Mouse (Mus musculus): ENCODE results near the gene Olfr676. TPM values are rescaled to one million over a fixed set of nuclear protein-coding genes. Genes with fewer than 3 reads are reported as not detected.

Olfr676 gene
- not detected in 2 replicates for polyA plus RNA-seq (2012; rRNA removed)

GRCm38 (mm10) chr7:105032398-105032797 is at the start of gene Olfr676:
Gene Olfr676, plus strand, starts transcription at chr7:105032698.

DNA sequence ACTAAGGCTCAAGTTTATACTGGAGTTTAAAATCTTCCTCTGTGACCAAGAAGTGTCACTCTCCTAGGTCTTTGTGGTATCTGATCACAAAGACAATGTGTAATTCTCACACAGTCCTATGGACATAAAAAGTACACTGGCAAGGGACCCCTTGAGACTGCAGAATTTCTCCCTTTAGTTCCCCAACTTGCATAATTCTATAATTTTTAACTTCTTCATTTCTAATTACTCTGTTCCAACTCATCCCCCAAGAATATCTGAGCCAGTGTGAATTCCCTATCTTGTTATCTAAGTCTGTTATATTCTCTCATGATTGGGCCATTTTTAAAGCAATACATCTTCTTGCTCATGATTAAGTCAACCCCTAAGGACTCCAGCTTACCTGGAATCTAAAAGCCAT is 30.6 kb upstream of the Olfr676 start, which contains the start of gene Olfr672:
TSS of gene Olfr672 (minus strand) at position 101 of the 400 bp plus-strand sequence.

DNA sequence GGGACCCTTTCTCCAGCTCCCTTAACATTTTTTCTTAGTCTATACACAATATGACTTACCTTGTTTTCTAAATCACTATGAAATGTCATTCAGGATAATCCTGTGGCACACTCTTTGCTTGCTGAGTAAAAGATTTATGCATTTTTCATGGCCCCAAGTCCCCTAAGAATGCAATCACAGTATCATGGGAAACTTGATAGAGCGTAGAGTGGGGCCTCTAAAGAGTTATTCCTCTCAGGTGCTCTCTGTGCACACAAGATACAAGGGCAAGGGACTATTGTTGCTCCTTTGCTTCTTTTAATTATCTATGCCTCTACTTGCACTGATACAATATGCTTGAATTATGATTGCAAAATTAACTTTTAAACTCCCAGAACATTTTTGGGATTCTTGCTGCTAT is 4.1 kb upstream of the Olfr676 start, which contains the start of gene Olfr675:
TSS of gene Olfr675 (minus strand) at position 101 of the 400 bp plus-strand sequence.

GRCm38 (mm10) chr7:105064175-105064574 is 31.7 kb downstream of the Olfr676 start, which contains the start of gene Olfr678:
Gene Olfr678, plus strand, starts transcription at chr7:105064475.

GRCm38 (mm10) chr7:105080905-105081304 is 48.4 kb downstream of the Olfr676 start, which contains the start of gene Olfr679:
Gene Olfr679, plus strand, starts transcription at chr7:105081205.

Other genes starting within 250 kb of the Olfr676 start
- gene Usp17lb, start 190.1 kb upstream of the Olfr676 start, polyA plus RNA-seq (2012; rRNA removed), result not detected in 2 replicates
- not detected in 2 replicates for gene Usp17la, start 175.7 kb upstream of the Olfr676 start, polyA plus RNA-seq (2012; rRNA removed)
- not detected in 2 replicates for gene Olfr665, start 154.7 kb upstream of the Olfr676 start, polyA plus RNA-seq (2012; rRNA removed)
- gene Olfr666, start 136.7 kb upstream of the Olfr676 start, polyA plus RNA-seq (2012; rRNA removed), result not detected in 2 replicates
- not detected in 2 replicates for gene Olfr667, start 111.2 kb upstream of the Olfr676 start, polyA plus RNA-seq (2012; rRNA removed)
- not detected in 2 replicates for gene Olfr668, start 104.6 kb upstream of the Olfr676 start, polyA plus RNA-seq (2012; rRNA removed)
- gene Olfr669, start 98.5 kb upstream of the Olfr676 start, polyA plus RNA-seq (2012; rRNA removed), result not detected in 2 replicates
- gene Olfr670, start 70.1 kb upstream of the Olfr676 start, polyA plus RNA-seq (2012; rRNA removed), result not detected in 2 replicates
- not detected in 2 replicates for gene Olfr671, start 53.6 kb upstream of the Olfr676 start, polyA plus RNA-seq (2012; rRNA removed)
- gene Olfr672, start 30.7 kb upstream of the Olfr676 start, polyA plus RNA-seq (2012; rRNA removed), result not detected in 2 replicates
- not detected in 2 replicates for gene Olfr675, start 4.2 kb upstream of the Olfr676 start, polyA plus RNA-seq (2012; rRNA removed)
- gene Olfr677, start 18.7 kb downstream of the Olfr676 start, polyA plus RNA-seq (2012; rRNA removed), result not detected in 2 replicates
- not detected in 2 replicates for gene Olfr678, start 31.8 kb downstream of the Olfr676 start, polyA plus RNA-seq (2012; rRNA removed)
- gene Olfr679, start 48.5 kb downstream of the Olfr676 start, polyA plus RNA-seq (2012; rRNA removed), result not detected in 2 replicates
- not detected in 2 replicates for gene Olfr680-ps1, start 60.1 kb downstream of the Olfr676 start, polyA plus RNA-seq (2012; rRNA removed)
- gene Olfr681, start 84.1 kb downstream of the Olfr676 start, polyA plus RNA-seq (2012; rRNA removed), result not detected in 2 replicates
- gene Olfr683, start 114.3 kb downstream of the Olfr676 start, polyA plus RNA-seq (2012; rRNA removed), result not detected in 2 replicates
- gene Olfr684, start 131.0 kb downstream of the Olfr676 start, polyA plus RNA-seq (2012; rRNA removed), result not detected in 2 replicates
- gene Olfr685, start 153.3 kb downstream of the Olfr676 start, polyA plus RNA-seq (2012; rRNA removed), result not detected in 2 replicates
- not detected in 2 replicates for gene Olfr686, start 174.8 kb downstream of the Olfr676 start, polyA plus RNA-seq (2012; rRNA removed)